Mouse (Mus musculus) c-Kit-positive CD71-positive TER-119-positive erythroid progenitor cells, embryonic 14.5 days (primary cell): ENCODE data around the gene Dcst1.

Experiments
- DNase-seq: peaks from one replicate; pipeline ENCODE4 v3.0.0-alpha.2; 2013; ENCODE audit warnings: low spot score

Dcst1 gene

GRCm38 (mm10) chr3:89365153-89365485 is at the start of gene Dcst1:
Gene Dcst1 (minus strand): TSS chr3:89365253.
- DNase-seq, result no peak

- peak; percentile 100 for DNase-seq
These were observed 46.7 kb upstream of the Dcst1 start, which contains the start of gene Flad1 for GRCm38 (mm10) chr3:89411490-89412393. Gene Flad1 (minus strand): TSS chr3:89411870.

GRCm38 (mm10) chr3:89410864-89411263 is 45.8 kb upstream of the Dcst1 start:
- no peak for DNase-seq

- DNase-seq, result no peak
These were observed 44.6 kb upstream of the Dcst1 start for GRCm38 (mm10) chr3:89409701-89410100.

- no peak for DNase-seq
These were observed 43.4 kb upstream of the Dcst1 start for GRCm38 (mm10) chr3:89408448-89408847.

- no peak for DNase-seq
These were observed 41.8 kb upstream of the Dcst1 start for GRCm38 (mm10) chr3:89406887-89407286.

GRCm38 (mm10) chr3:89402693-89403092 is 37.6 kb upstream of the Dcst1 start, which contains the start of gene Lenep:
Gene Lenep (minus strand): TSS chr3:89402793.
- DNase-seq, result no peak

GRCm38 (mm10) chr3:89401329-89401728 is 36.3 kb upstream of the Dcst1 start:
- DNase-seq, result no peak

- DNase-seq, result no peak
These were observed 31.6 kb upstream of the Dcst1 start for GRCm38 (mm10) chr3:89396654-89397005.

- DNase-seq, result peak; percentile 52
These were observed 31.0 kb upstream of the Dcst1 start for GRCm38 (mm10) chr3:89395806-89396653.

GRCm38 (mm10) chr3:89395419-89395805 is 30.4 kb upstream of the Dcst1 start:
- no peak for DNase-seq

- peak; percentile 69 for DNase-seq
These were observed 29.8 kb upstream of the Dcst1 start for GRCm38 (mm10) chr3:89394894-89395256.

GRCm38 (mm10) chr3:89394006-89394893 is 29.2 kb upstream of the Dcst1 start, which contains the start of gene Zbtb7b:
Gene Zbtb7b (minus strand): TSS chr3:89394776.
- DNase-seq, result peak; percentile 53

GRCm38 (mm10) chr3:89393605-89394004 is 28.6 kb upstream of the Dcst1 start:
- DNase-seq, result peak; percentile 91

- no peak for DNase-seq
These were observed 27.8 kb upstream of the Dcst1 start for GRCm38 (mm10) chr3:89392871-89393311.

- no peak for DNase-seq
These were observed 26.8 kb upstream of the Dcst1 start for GRCm38 (mm10) chr3:89391663-89392511.

GRCm38 (mm10) chr3:89390699-89391662 is 25.9 kb upstream of the Dcst1 start:
- DNase-seq, result no peak

- no peak for DNase-seq
These were observed 25.1 kb upstream of the Dcst1 start for GRCm38 (mm10) chr3:89390111-89390515.

- DNase-seq, result no peak
These were observed 24.1 kb upstream of the Dcst1 start for GRCm38 (mm10) chr3:89388901-89389740.
